ENCODE assay signal across 21 mouse cellular contexts in genomic region chr4:104420983-104421680, GRCm38 (mm10).
"Had no signal": no experiment of that assay in that cellular context is flagged by ENCODE, and none has a peak within 500 bp of the region (broad histone marks: within the 10 kb centered on the region; RNA-seq: fewer than 3 reads in every experiment).

No protein-coding gene starts in this region.

- ATAC-seq: forebrain, embryonic 13.5 days; forebrain, embryonic 14.5 days; forebrain, embryonic 15.5 days; forebrain, embryonic 16.5 days; forebrain, postnatal 0 days had no signal

- DNase-seq: cerebellum, adult 8-10 months; cerebellum, adult 9-10 months; cerebellum, adult 9-11 months; cerebellum, postnatal 10 days; cerebellum, postnatal 14 days; cerebellum, postnatal 25 days; cerebellum, postnatal 36 days; embryo, embryonic 11 days; forebrain, postnatal 0 days; gastrocnemius, adult 2 months; gastrocnemius, postnatal 10 days; gastrocnemius, postnatal 14 days; gastrocnemius, postnatal 25 days; gastrocnemius, postnatal 36 days; heart, adult 11 months; heart, adult 18-20 months; heart, adult 2 months had no signal
